Mouse (Mus musculus) cortical plate, adult 2 months (tissue): ENCODE data around the gene Zcchc24.

Experiments
- CTCF ChIP-seq: fragments of 200-500 bp; IDR thresholded peaks from 2 replicates; pipeline ENCODE4 v1.5.1; 2011; ENCODE audit warnings: mild to moderate bottlenecking, control low read depth, low read length; ENCODE audit not compliant: insufficient read depth; ENCODE audit errors: extremely low read depth
- POLR2A ChIP-seq: fragments of 200-500 bp; IDR thresholded peaks from 2 replicates; pipeline ENCODE4 v1.6.1; 2011; ENCODE audit warnings: mild to moderate bottlenecking, low read length, control low read depth; ENCODE audit not compliant: insufficient read depth; ENCODE audit errors: extremely low read depth

DNA sequence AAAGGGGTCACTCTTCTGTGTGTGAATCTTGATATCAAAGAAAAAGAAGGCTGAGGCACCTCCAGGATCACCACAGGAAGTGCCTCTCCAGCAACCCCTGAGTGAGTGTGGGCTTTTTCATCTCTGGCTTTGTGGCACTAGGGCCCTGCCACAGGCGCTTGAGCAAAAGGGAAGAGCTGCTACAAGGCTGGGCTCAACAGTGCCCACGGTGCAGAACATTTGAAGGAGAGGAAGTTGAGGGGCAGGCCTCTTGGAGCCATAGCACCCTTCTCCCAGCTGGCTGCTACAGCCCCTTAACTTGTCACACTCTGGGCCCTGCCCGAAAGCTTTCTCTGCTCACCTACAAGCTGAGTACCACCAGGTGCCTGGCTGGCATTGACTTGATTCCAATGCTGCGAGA lies 16.4 kb upstream of the Zcchc24 start:
- no peak for TF ChIP-seq CTCF
- TF ChIP-seq POLR2A = no peak
